24 mouse cellular contexts compared by ENCODE assay signal in genomic region chr9:72264859-72265258, GRCm38 (mm10). TPM values are rescaled to one million over a fixed set of nuclear protein-coding genes. Genes with fewer than 3 reads are reported as not detected.
A peak's percentile ranks its signal among the peaks of the same experiment; 100 is the strongest.
DNase-seq lines count a peak whose midpoint lies in the region; ATAC-seq and TF ChIP-seq lines count a peak whose summit lies in the region.
"Had no signal": no experiment of that assay in that cellular context is flagged by ENCODE, and none has a peak within 500 bp of the region (broad histone marks: within the 10 kb centered on the region; RNA-seq: fewer than 3 reads in every experiment).

No protein-coding gene starts in this region.

- TF ChIP-seq POLR2A in CH12.LX (IDR thresholded peaks at IDR 0.05; ENCODE audit: low read depth, low read length) = no peak

- no peak overlapping the region for H3K4me2 ChIP-seq in CH12.LX (ENCODE audit: insufficient read depth, low read depth, poor library complexity, severe bottlenecking)
- H3K4me2 ChIP-seq in intestine, embryonic 16.5 days (ENCODE audit: low read depth, low read length) = no peak overlapping the region
- H3K4me2 ChIP-seq: embryonic facial prominence, embryonic 12.5 days; forebrain, embryonic 13.5 days; forebrain, embryonic 15.5 days had no signal

- WGBS in intestine, embryonic 16.5 days = 82% methylated on average over 3 of the region's 3 CpGs

- no peak overlapping the region for H3K27ac ChIP-seq in CH12.LX (ENCODE audit: insufficient read depth, low read depth)
- no peak overlapping the region for H3K27ac ChIP-seq in intestine, embryonic 16.5 days (ENCODE audit: low read length)
- H3K27ac ChIP-seq: embryonic facial prominence, embryonic 10.5 days; embryonic facial prominence, embryonic 12.5 days; forebrain, embryonic 13.5 days; forebrain, embryonic 15.5 days had no signal

- no peaks in the 10 kb centered on the region for H3K27me3 ChIP-seq in CH12.LX (replicated peaks)
- no peaks in the 10 kb centered on the region for H3K27me3 ChIP-seq in intestine, embryonic 16.5 days (replicated peaks; ENCODE audit: control insufficient read depth, insufficient read depth, low read length)
- H3K27me3 ChIP-seq: embryonic facial prominence, embryonic 12.5 days; forebrain, embryonic 13.5 days; forebrain, embryonic 15.5 days; Patski had no signal

- peak; percentile 65 for DNase-seq in CH12.LX (ENCODE audit: extremely low read depth)
- peak; percentile 50 for DNase-seq in ES-CJ7 (ENCODE audit: low read depth, low spot score)
- peak; percentile 36 for DNase-seq in R1 (ENCODE audit: low read depth, low spot score)
- no peak for DNase-seq in left cerebral cortex, postnatal 14 days (ENCODE audit: low spot score in 2 of 2)
- DNase-seq: adrenal gland, adult 8-10 months; adrenal gland, postnatal 14 days; adrenal gland, postnatal 36 days; B cell, adult 2 months; cerebellum, adult 11-12 months; cerebellum, adult 2 months; cerebellum, adult 9-10 months; cerebellum, postnatal 10 days; cerebellum, postnatal 25 days; forebrain, postnatal 0 days had no signal

- in situ Hi-C loops in CH12.LX (cut with MboI; ENCODE audit: low pct_ligation_motif_present, low pct_unique_long_range_greater_than_20kb, low sequenced_read_pairs) = no loop called here

- peaks cover 0 to 19% of the 10 kb centered on the region in 2 experiments; a peak in 2 of 4 replicates for H3K4me1 ChIP-seq in CH12.LX (ENCODE audit: control insufficient read depth in 1 of 2, insufficient read depth in 2 of 2)
- H3K4me1 ChIP-seq in intestine, embryonic 16.5 days (ENCODE audit: control insufficient read depth, insufficient read depth, low read length) = no peaks in the 10 kb centered on the region
- H3K4me1 ChIP-seq: embryonic facial prominence, embryonic 10.5 days; embryonic facial prominence, embryonic 12.5 days; forebrain, embryonic 13.5 days; forebrain, embryonic 15.5 days had no signal

- TF ChIP-seq CTCF in CH12.LX (conservative IDR thresholded peaks at IDR 0.05 in 1 of 2, IDR thresholded peaks at IDR 0.05 in 1 of 2; ENCODE audit: low read depth in 2 of 2, low read length in 2 of 2) = no peak

- H3K9ac ChIP-seq in CH12.LX (ENCODE audit: insufficient read depth, low read depth) = no peak overlapping the region
- no peak overlapping the region for H3K9ac ChIP-seq in intestine, embryonic 16.5 days (ENCODE audit: low read depth, low read length)
- H3K9ac ChIP-seq: embryonic facial prominence, embryonic 12.5 days; forebrain, embryonic 13.5 days; forebrain, embryonic 15.5 days; forebrain, postnatal 0 days had no signal

- peak; percentile 82 for TF ChIP-seq EP300 in CH12.LX (IDR thresholded peaks at IDR 0.05; ENCODE audit: low read length)

- dilution Hi-C loops in CH12.LX (cut with MboI; ENCODE audit: extremely low pct_ligation_motif_present, extremely low pct_unique_long_range_greater_than_20kb, low sequenced_read_pairs) = no loop called here

- no peaks in the 10 kb centered on the region for H3K79me2 ChIP-seq in CH12.LX (replicated peaks; ENCODE audit: control insufficient read depth, extremely low read depth, insufficient read depth, poor library complexity, severe bottlenecking)

- H3K9me3 ChIP-seq in CH12.LX (replicated peaks; ENCODE audit: low read length) = no peaks in the 10 kb centered on the region
- 0 out of 2 replicates have a peak, but pooled peaks cover 2% of the 10 kb centered on the region for H3K9me3 ChIP-seq in intestine, embryonic 16.5 days (ENCODE audit: control insufficient read depth, low read length)
- H3K9me3 ChIP-seq: forebrain, embryonic 15.5 days; G1E had no signal

- H3K36me3 ChIP-seq in CH12.LX (replicated peaks in 1 of 2; ENCODE audit: control insufficient read depth in 1 of 2, insufficient read depth in 1 of 2, low read length in 1 of 2) = no peaks in the 10 kb centered on the region
- no peaks in the 10 kb centered on the region for H3K36me3 ChIP-seq in intestine, embryonic 16.5 days (ENCODE audit: control insufficient read depth, insufficient read depth, low read length)
- H3K36me3 ChIP-seq: embryonic facial prominence, embryonic 10.5 days; embryonic facial prominence, embryonic 12.5 days; forebrain, embryonic 15.5 days; G1E had no signal

- H3K4me3 ChIP-seq in CH12.LX (replicated peaks in 1 of 3; ENCODE audit: low read depth in 2 of 3, low read length in 2 of 3, poor library complexity in 1 of 3) = no peak overlapping the region
- no peak overlapping the region for H3K4me3 ChIP-seq in intestine, embryonic 16.5 days (ENCODE audit: low read length)
- H3K4me3 ChIP-seq: embryonic facial prominence, embryonic 10.5 days; embryonic facial prominence, embryonic 12.5 days; forebrain, embryonic 13.5 days; forebrain, embryonic 15.5 days had no signal

- intact Hi-C loops in left cerebral cortex, postnatal 14 days (cut with DNase I) = no loop called here

- no peak for ATAC-seq in intestine, embryonic 16.5 days
- no peak for ATAC-seq in megakaryocyte-erythroid progenitor cell, adult 5-6 weeks (replicated peaks; ENCODE audit: low FRiP score, low TSS enrichment, poor library complexity, severe bottlenecking)
- ATAC-seq: activated CD4-positive, CD25-positive, alpha-beta regulatory T cell, adult 4 months; CD4-positive, CD25-positive, alpha-beta regulatory T cell, adult 4 months; forebrain, embryonic 13.5 days; forebrain, embryonic 15.5 days; forebrain, postnatal 0 days; Patski had no signal

- no peak for TF ChIP-seq RAD21 in CH12.LX (IDR thresholded peaks at IDR 0.05; ENCODE audit: low read depth, low read length)

TF ChIP-seq in CH12.LX, 34 proteins besides CTCF, POLR2A, EP300 and RAD21:
- TF ChIP-seq TCF12 (IDR thresholded peaks at IDR 0.05; ENCODE audit: low read depth, low read length) (peak; percentile 68), NELFE (IDR thresholded peaks at IDR 0.05; ENCODE audit: low read depth, low read length) (no peak), RCOR1 (conservative IDR thresholded peaks at IDR 0.05; ENCODE audit: low read depth, low read length) (peak; percentile 95), MEF2A (IDR thresholded peaks at IDR 0.05; ENCODE audit: borderline replicate concordance, low read depth, low read length) (peak; percentile 92), MAX (IDR thresholded peaks at IDR 0.05; ENCODE audit: low read length) (0 out of 2 replicates have a peak, but pooled peaks have one; percentile 33), ELF1 (IDR thresholded peaks at IDR 0.05; ENCODE audit: low read depth, low read length) (no peak), MYC (IDR thresholded peaks at IDR 0.05; ENCODE audit: low read depth, low read length) (0 out of 2 replicates have a peak, but pooled peaks have one; percentile 29), BHLHE40 (IDR thresholded peaks at IDR 0.05; ENCODE audit: low read depth, low read length) (0 out of 2 replicates have a peak, but pooled peaks have one; percentile 20), USF2 (conservative IDR thresholded peaks at IDR 0.05; ENCODE audit: low read depth, low read length) (no peak), CHD2 (IDR thresholded peaks at IDR 0.05; ENCODE audit: low read length) (0 out of 2 replicates have a peak, but pooled peaks have one; percentile 38), USF1 (IDR thresholded peaks at IDR 0.05; ENCODE audit: low read depth, low read length) (no peak), IRF4 (IDR thresholded peaks at IDR 0.05; ENCODE audit: low read depth, low read length) (peak; percentile 60), ZNF384 (IDR thresholded peaks at IDR 0.05; ENCODE audit: low read depth, low read length) (peak; percentile 59), ETS1 (conservative IDR thresholded peaks at IDR 0.05; ENCODE audit: low read depth, low read length) (peak; percentile 24; the same call in 1 of the 2 replicates), CHD1 (IDR thresholded peaks at IDR 0.05; ENCODE audit: low read depth, low read length) (peak; percentile 97)

RNA-seq across cellular contexts. Expression of gene Zfp280d, which starts 9.8 kb away (rescaled TPM):
- 22.3 and 22.7 TPM in 2 replicates for total RNA-seq in CH12.LX (2012; rRNA removed)
- total RNA-seq in CH12.LX (2014; rRNA removed) = 35.8 and 40.2 TPM in 2 replicates
- 19.7 and 26.0 TPM in 2 replicates for polyA plus RNA-seq in CH12.LX (2012; ENCODE audit: insufficient read length, low read depth)
- total RNA-seq in left cerebral cortex, postnatal 14 days (2021) = 10 to 100 TPM; 47.1 to 50.0 TPM
- 17.9 and 20.7 TPM in 2 replicates for polyA plus RNA-seq in intestine, embryonic 16.5 days (2015; fragmentation: Nextera tagmentation; extraction: Ambion mirVana)
- total RNA-seq in megakaryocyte-erythroid progenitor cell, adult 5-6 weeks (2014; fragmentation: Nextera tagmentation) = 106 and 117 TPM in 2 replicates
- 83.9 and 88.2 TPM in 2 replicates for total RNA-seq in megakaryocyte-erythroid progenitor cell, adult 5-6 weeks (2017)

Comparison
In these comparisons a context has a peak if more than half of its experiments do, and no peak if none do; other contexts are left out.
1. DNase-seq: peak in CH12.LX (single experiment), ES-CJ7 (single experiment) and R1 (single experiment); none in left cerebral cortex, postnatal 14 days (0 of 2).